Mouse (Mus musculus): ENCODE data around the gene Rxra. TPM values are rescaled to one million over a fixed set of nuclear protein-coding genes. Genes with fewer than 3 reads are reported as not detected.

The Rxra gene
- polyA plus RNA-seq, 1 experiment from 2014 or later: 11.2 TPM

DNA sequence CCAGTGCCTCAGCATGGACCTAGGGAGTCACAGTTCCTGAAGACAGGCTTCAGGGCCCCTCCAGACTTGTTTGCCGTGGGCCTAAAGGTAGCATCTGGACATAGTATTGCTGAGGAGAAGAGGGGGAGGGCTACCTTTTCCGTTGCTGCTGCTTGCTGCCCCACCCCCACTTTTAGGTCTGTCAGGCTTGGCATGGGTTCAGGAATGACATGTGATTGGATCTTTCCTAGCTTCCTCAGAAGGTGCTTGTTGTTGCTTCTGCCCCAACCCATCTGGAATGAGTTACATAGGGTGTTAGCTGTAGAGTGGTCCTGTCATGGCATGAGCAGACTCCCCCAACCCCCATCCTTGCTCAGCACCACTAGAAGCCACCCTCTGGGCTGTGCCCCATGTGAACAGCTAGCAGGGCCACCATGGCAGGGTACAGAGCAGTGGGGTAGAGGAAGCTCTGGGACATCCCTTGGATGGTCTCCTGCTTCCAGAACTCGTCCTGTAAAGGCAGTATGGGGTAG, 34.7 kb downstream of the Rxra start:
- WGBS: 68% methylated on average over 3 of the region's 3 CpGs
- no peak overlapping the region for H3K27ac ChIP-seq
- peaks cover 35% of the 10 kb centered on the region for H3K4me1 ChIP-seq
- H3K36me3 ChIP-seq: no peaks in the 10 kb centered on the region
- H3K9me3 ChIP-seq (replicated peaks): no peaks in the 10 kb centered on the region
- no peak overlapping the region for H3K4me2 ChIP-seq (replicated peaks)
- no peaks in the 10 kb centered on the region for H3K27me3 ChIP-seq
- no peak overlapping the region for H3K4me3 ChIP-seq
- 0 out of 2 replicates have a peak overlapping the region, but pooled peaks have one; percentile 5 for H3K9ac ChIP-seq
- ATAC-seq (ENCODE audit: low FRiP score): no peak

GRCm38 (mm10) chr2:27712626-27713025, 36.4 kb downstream of the Rxra start:
- Histone ChIP-seq H3K9ac (no peak overlapping the region), H3K4me2 (replicated peaks) (no peak overlapping the region), H3K27ac (no peak overlapping the region), H3K4me1 (peaks cover 52% of the 10 kb centered on the region), H3K27me3 (no peaks in the 10 kb centered on the region), H3K4me3 (no peak overlapping the region), H3K9me3 (replicated peaks) (no peaks in the 10 kb centered on the region), H3K36me3 (no peaks in the 10 kb centered on the region)
- ATAC-seq (ENCODE audit: low FRiP score): no peak
- WGBS: 92% methylated on average over 5 of the region's 5 CpGs

DNA sequence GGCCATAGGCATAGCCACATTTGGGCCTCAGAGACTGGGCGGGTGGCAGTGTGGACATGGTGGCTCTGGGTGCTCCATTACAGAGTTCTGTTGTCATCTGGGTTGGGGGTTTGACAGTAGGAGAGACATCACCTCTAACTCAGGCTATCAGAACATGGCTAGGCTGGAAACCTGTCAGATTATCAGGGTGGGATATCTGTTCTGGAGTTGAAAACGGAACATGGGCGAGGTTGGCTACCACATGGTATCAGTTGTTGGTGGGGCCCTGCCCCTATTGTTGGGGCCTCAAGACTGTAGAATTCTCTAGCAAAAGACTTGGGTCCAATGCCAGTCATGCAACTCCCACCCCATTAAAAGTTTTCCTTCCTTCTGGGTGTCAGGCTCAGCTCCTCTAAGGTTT, 37.1 kb downstream of the Rxra start:
- H3K4me1 ChIP-seq: peaks cover 59% of the 10 kb centered on the region
- no peak overlapping the region for H3K9ac ChIP-seq
- H3K36me3 ChIP-seq: no peaks in the 10 kb centered on the region
- H3K27me3 ChIP-seq: no peaks in the 10 kb centered on the region
- no peak overlapping the region for H3K4me3 ChIP-seq
- no peak overlapping the region for H3K27ac ChIP-seq
- H3K9me3 ChIP-seq (replicated peaks): no peaks in the 10 kb centered on the region
- WGBS: 95% methylated on average over 3 of the region's 3 CpGs
- H3K4me2 ChIP-seq (replicated peaks): no peak overlapping the region
- ATAC-seq (ENCODE audit: low FRiP score): no peak

DNA sequence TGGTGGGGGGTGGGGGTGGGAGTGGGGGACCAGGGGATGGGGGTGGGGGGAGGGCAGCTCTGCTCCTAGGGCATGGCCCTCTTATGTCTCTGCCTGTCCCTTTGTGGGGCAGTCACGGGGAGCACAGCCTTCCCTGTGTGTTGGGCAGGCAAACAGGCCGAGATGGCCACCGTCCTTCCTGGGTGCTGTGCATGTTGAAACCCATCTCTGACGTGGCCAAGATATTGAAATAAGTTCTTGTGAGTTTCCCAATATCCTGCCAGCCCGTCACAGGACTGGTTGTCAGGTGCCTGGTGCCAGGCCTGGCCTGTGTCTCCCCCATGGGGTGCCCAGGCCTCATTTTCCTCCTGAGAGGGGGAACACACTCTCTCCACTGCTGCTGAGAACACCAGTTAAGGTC, 37.9 kb downstream of the Rxra start:
- Histone ChIP-seq H3K27me3 (no peaks in the 10 kb centered on the region), H3K36me3 (no peaks in the 10 kb centered on the region), H3K4me3 (no peak overlapping the region), H3K27ac (no peak overlapping the region; the same call in 1 of the 2 replicates), H3K4me1 (peaks cover 67% of the 10 kb centered on the region), H3K9ac (no peak overlapping the region), H3K9me3 (replicated peaks) (no peaks in the 10 kb centered on the region), H3K4me2 (replicated peaks) (no peak overlapping the region)
- 90% methylated on average over 5 of the region's 5 CpGs for WGBS
- ATAC-seq (ENCODE audit: low FRiP score): no peak

GRCm38 (mm10) chr2:27715221-27715620, 39.0 kb downstream of the Rxra start:
- Histone ChIP-seq H3K9ac (no peak overlapping the region), H3K27me3 (no peaks in the 10 kb centered on the region), H3K9me3 (replicated peaks) (no peaks in the 10 kb centered on the region), H3K4me3 (no peak overlapping the region), H3K36me3 (no peaks in the 10 kb centered on the region), H3K4me2 (replicated peaks) (no peak overlapping the region), H3K27ac (no peak overlapping the region), H3K4me1 (peaks cover 72% of the 10 kb centered on the region)
- WGBS: 89% methylated on average over 4 of the region's 4 CpGs
- ATAC-seq (ENCODE audit: low FRiP score): no peak

DNA sequence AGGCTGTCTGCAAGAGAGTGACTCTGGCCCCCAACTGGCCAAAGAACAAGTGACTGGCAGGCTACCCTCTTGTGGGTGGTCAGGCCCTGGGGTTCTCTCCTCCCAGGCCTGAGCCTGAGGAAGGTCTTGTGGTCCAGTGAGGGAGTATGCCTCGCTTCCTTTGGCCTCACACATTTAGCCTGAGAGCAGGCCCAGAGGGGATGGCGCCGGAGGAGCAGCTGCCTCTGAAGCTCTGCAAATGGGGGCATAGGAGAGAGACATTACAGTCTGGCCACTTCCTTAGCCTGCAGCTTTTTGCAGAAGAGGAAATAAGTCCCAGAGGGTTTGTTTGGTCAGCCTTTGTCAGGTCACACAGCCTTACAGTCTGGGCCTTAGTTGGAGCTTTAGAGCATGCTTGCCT, 40.1 kb downstream of the Rxra start:
- no peak for ATAC-seq (ENCODE audit: low FRiP score)
- 0 out of 2 replicates have a peak overlapping the region, but pooled peaks have one; percentile 6 for H3K9ac ChIP-seq
- H3K36me3 ChIP-seq: no peaks in the 10 kb centered on the region
- H3K4me3 ChIP-seq: no peak overlapping the region
- no peak overlapping the region; the same call in 1 of the 2 replicates for H3K4me2 ChIP-seq (replicated peaks)
- H3K9me3 ChIP-seq (replicated peaks): no peaks in the 10 kb centered on the region
- peaks cover 64% of the 10 kb centered on the region for H3K4me1 ChIP-seq
- 65% methylated on average over 3 of the region's 3 CpGs for WGBS
- H3K27me3 ChIP-seq: no peaks in the 10 kb centered on the region
- H3K27ac ChIP-seq: no peak overlapping the region

GRCm38 (mm10) chr2:27718191-27718590, 42.0 kb downstream of the Rxra start:
- no peaks in the 10 kb centered on the region for H3K36me3 ChIP-seq

GRCm38 (mm10) chr2:27719601-27720000, 43.4 kb downstream of the Rxra start:
- no peak overlapping the region for H3K27ac ChIP-seq
- WGBS: 27% methylated on average over 10 of the region's 10 CpGs
- H3K36me3 ChIP-seq: no peaks in the 10 kb centered on the region
- H3K9ac ChIP-seq: no peak overlapping the region
- no peak overlapping the region for H3K4me2 ChIP-seq (replicated peaks)
- no peak overlapping the region for H3K4me3 ChIP-seq
- peaks cover 53% of the 10 kb centered on the region for H3K4me1 ChIP-seq
- no peaks in the 10 kb centered on the region for H3K9me3 ChIP-seq (replicated peaks)
- no peak for ATAC-seq (ENCODE audit: low FRiP score)
- H3K27me3 ChIP-seq: no peaks in the 10 kb centered on the region

More at GRCm38 (mm10) chr2:27718191-27718590, 42.0 kb downstream of the Rxra start:
- Histone ChIP-seq H3K4me3 (no peak overlapping the region), H3K9me3 (replicated peaks) (no peaks in the 10 kb centered on the region), H3K27ac (no peak overlapping the region), H3K27me3 (no peaks in the 10 kb centered on the region), H3K4me1 (peaks cover 61% of the 10 kb centered on the region), H3K9ac (no peak overlapping the region), H3K4me2 (replicated peaks) (no peak overlapping the region)
- ATAC-seq (ENCODE audit: low FRiP score): no peak

DNA sequence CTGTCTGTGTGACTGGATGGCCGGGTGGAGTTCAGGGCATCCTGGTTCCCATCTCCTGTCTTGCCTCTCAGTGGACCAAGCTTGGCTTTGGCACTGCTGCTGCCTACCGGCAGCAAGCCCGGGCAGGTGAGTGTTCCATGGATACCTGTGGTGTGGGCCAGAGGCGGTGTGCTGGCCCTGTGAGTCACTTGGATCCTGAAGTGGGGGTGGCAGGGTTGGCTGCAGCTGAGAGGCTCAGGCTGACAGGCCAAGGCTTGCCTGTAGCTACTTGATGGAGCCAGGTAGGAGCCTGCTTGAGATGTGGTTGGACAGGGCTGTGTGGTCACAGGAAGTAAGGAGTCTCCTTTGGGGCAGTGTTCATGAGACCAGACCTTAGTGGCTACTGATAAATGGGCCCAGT, 45.4 kb downstream of the Rxra start:
- H3K4me2 ChIP-seq (replicated peaks): no peak overlapping the region
- ATAC-seq (ENCODE audit: low FRiP score): no peak
- WGBS: 90% methylated on average over 4 of the region's 4 CpGs
- H3K36me3 ChIP-seq: no peaks in the 10 kb centered on the region
- no peaks in the 10 kb centered on the region for H3K9me3 ChIP-seq (replicated peaks)
- H3K9ac ChIP-seq: no peak overlapping the region
- H3K27ac ChIP-seq: no peak overlapping the region
- peaks cover 40% of the 10 kb centered on the region for H3K4me1 ChIP-seq
- no peaks in the 10 kb centered on the region for H3K27me3 ChIP-seq
- H3K4me3 ChIP-seq: no peak overlapping the region

GRCm38 (mm10) chr2:27724729-27725316, 48.6 kb downstream of the Rxra start:
- Histone ChIP-seq H3K4me1 (peaks cover 26% of the 10 kb centered on the region), H3K27me3 (no peaks in the 10 kb centered on the region), H3K4me2 (replicated peaks) (no peak overlapping the region), H3K27ac (no peak overlapping the region), H3K4me3 (no peak overlapping the region), H3K36me3 (no peaks in the 10 kb centered on the region), H3K9me3 (replicated peaks) (no peaks in the 10 kb centered on the region), H3K9ac (no peak overlapping the region)
- no peak for ATAC-seq (ENCODE audit: low FRiP score)
- WGBS: 90% methylated on average over 9 of the region's 9 CpGs

- Histone ChIP-seq H3K27me3 (no peaks in the 10 kb centered on the region), H3K36me3 (no peaks in the 10 kb centered on the region), H3K9me3 (replicated peaks) (no peaks in the 10 kb centered on the region), H3K4me1 (peaks cover 42% of the 10 kb centered on the region), H3K9ac (no peak overlapping the region), H3K4me3 (no peak overlapping the region), H3K27ac (no peak overlapping the region), H3K4me2 (replicated peaks) (no peak overlapping the region)
- WGBS: 57% methylated on average over 14 of the region's 14 CpGs
- ATAC-seq (ENCODE audit: low FRiP score): no peak
Measured at GRCm38 (mm10) chr2:27727994-27728854, 52.0 kb downstream of the Rxra start.

DNA sequence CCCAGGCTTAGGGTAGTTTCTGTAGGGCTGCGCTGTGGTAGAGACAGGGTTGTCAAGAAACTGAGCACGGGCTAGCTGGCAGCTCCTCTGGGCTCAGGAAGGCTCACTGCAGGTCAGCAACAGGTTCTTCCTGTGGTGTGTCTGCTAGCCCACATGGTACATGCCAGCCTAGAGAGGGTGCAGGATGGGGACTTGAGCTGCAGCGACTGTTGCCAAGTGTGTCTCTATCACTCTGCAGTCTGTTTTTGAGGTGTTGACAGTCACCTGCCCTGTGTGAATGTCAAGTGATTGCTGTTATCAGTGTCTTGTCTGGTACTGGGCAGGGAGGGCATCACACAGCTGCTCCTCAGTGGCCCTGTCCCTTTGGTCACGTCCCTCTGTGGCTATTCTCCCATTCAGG, 52.8 kb downstream of the Rxra start:
- no peak overlapping the region for H3K27ac ChIP-seq
- no peak overlapping the region for H3K4me2 ChIP-seq (replicated peaks)
- no peaks in the 10 kb centered on the region for H3K36me3 ChIP-seq
- H3K9me3 ChIP-seq (replicated peaks): no peaks in the 10 kb centered on the region
- 79% methylated on average over 4 of the region's 4 CpGs for WGBS
- H3K27me3 ChIP-seq: no peaks in the 10 kb centered on the region
- no peak for ATAC-seq (ENCODE audit: low FRiP score)
- H3K4me3 ChIP-seq: no peak overlapping the region
- H3K4me1 ChIP-seq: peaks cover 50% of the 10 kb centered on the region
- H3K9ac ChIP-seq: no peak overlapping the region
